Mouse (Mus musculus) B cell, adult 2 months (primary cell): ENCODE results near the gene Mip.
"Not testable (repeated sequence)": the region's sequence is repeated elsewhere in the genome, so short reads cannot be mapped to it uniquely, and the experiment has no call there.

Experiments used
- DNase-seq, 2 experiments: peaks; one replicate each; pipeline ENCODE4 v3.0.0; 2022

Gene Mip

GRCm38 (mm10) chr10:128211390-128212108 lies 14.1 kb upstream of the Mip start, which contains the start of gene Spryd4:
Spryd4 (minus strand) TSS chr10:128211807.
- DNase-seq: peak; percentile 91 to 93

- no peak for DNase-seq
Measured at GRCm38 (mm10) chr10:128212148-128212547, 13.5 kb upstream of the Mip start.

- DNase-seq: peak; percentile 80 to 82
Measured at GRCm38 (mm10) chr10:128212871-128213323, 12.7 kb upstream of the Mip start.

- not testable (repeated sequence) for DNase-seq
Measured at GRCm38 (mm10) chr10:128214112-128214511, 11.5 kb upstream of the Mip start.

GRCm38 (mm10) chr10:128214981-128215380 lies 10.7 kb upstream of the Mip start:
- no peak for DNase-seq

GRCm38 (mm10) chr10:128218387-128219117 lies 7.1 kb upstream of the Mip start:
- DNase-seq: no peak

GRCm38 (mm10) chr10:128221533-128222286 lies 3.9 kb upstream of the Mip start:
- no peak for DNase-seq

- DNase-seq: no peak
Measured at GRCm38 (mm10) chr10:128225064-128225463, 574 bp upstream of the Mip start.

GRCm38 (mm10) chr10:128227592-128227991 lies 2.0 kb downstream of the Mip start:
- no peak for DNase-seq

- no peak for DNase-seq
Measured at GRCm38 (mm10) chr10:128228009-128228408, 2.4 kb downstream of the Mip start.

GRCm38 (mm10) chr10:128230582-128230981 lies 4.9 kb downstream of the Mip start:
- no peak for DNase-seq

GRCm38 (mm10) chr10:128231146-128231545 lies 5.5 kb downstream of the Mip start:
- DNase-seq: no peak

GRCm38 (mm10) chr10:128231697-128232419 lies 6.2 kb downstream of the Mip start, which contains the start of gene Timeless:
Timeless (plus strand) TSS chr10:128232065.
- DNase-seq: peak; percentile 94 to 96

GRCm38 (mm10) chr10:128232420-128232985 lies 6.9 kb downstream of the Mip start:
- peak; percentile 61 to 63 for DNase-seq

- DNase-seq: no peak
Measured at GRCm38 (mm10) chr10:128236321-128236720, 10.7 kb downstream of the Mip start.

GRCm38 (mm10) chr10:128237807-128238480 lies 12.3 kb downstream of the Mip start:
- no peak for DNase-seq

- no peak for DNase-seq
Measured at GRCm38 (mm10) chr10:128239140-128239539, 13.5 kb downstream of the Mip start.

- no peak for DNase-seq
Measured at GRCm38 (mm10) chr10:128240131-128240530, 14.5 kb downstream of the Mip start.

- DNase-seq: no peak
Measured at GRCm38 (mm10) chr10:128243252-128243651, 17.6 kb downstream of the Mip start.

- DNase-seq: no peak
Measured at GRCm38 (mm10) chr10:128244121-128244520, 18.5 kb downstream of the Mip start.

- DNase-seq: no peak
Measured at GRCm38 (mm10) chr10:128247020-128247732, 21.5 kb downstream of the Mip start.
